Mouse (Mus musculus) retina, postnatal 7 days (tissue): ENCODE data around the gene Fcamr.

ENCODE experiments used
- DNase-seq: peaks from one replicate; pipeline ENCODE4 v3.0.0-alpha.2; 2012; ENCODE audit warnings: low read depth, low spot score

Fcamr gene

DNA sequence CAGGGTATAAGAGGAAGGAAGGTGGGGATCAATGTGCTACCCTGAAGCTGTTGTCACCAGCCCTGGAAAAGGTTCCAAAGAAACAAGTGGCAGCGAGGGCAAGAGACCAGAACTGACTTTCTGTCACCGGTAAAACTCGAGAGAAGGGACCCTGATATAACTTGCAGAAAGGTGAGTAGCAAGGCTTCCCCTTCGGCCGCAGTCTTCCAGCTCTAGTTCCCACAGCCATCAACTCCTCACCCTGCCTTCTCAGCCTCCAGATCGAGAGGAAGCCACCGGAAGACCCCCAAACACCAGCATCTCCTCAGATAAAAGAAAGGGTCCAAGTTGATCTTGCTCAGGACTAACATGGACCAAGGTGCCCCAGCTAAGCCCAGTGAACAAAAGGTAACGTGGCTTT is at the start of gene Fcamr:
Fcamr (plus strand) TSS at position 301 of the 400 bp plus-strand sequence.
- no peak for DNase-seq

DNA sequence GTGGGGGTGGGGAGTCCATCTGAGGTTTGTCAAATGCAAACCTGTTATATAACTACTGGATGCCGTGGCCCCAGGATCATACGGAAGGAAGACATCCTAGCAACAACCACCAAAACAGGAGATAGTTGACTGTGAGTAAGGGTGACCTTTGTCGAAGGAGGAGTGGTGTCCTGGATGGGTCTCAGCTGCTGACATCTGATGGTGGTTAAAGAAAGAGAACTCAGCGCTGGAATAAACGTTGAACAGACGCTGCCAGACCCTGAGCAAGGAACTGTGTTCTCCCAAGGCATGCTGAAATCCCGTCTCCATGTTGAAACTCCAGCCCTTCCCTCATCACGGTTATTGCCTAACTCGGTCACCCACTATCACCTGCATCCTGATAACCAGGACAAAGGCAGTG is 41.0 kb upstream of the Fcamr start:
- no peak for DNase-seq

DNA sequence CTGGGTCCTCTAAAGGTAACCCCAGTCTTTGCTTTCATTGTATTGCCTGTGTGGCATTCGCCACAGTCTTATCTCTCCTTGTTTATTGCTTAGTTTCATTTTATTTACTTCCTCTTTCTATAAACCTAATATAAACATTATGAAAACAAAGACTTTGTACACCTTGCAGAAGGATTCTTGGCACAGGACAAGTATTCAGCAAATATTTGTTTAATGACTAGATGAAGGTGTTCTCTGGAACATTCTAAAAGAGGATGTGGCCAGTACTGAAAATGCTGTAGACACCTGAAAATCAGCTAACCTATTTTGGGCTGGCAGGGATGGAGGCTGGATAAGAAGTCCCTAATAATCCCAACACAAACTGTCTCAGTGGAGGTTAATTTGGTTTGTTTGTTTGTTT is 39.1 kb upstream of the Fcamr start:
- no peak for DNase-seq

DNA sequence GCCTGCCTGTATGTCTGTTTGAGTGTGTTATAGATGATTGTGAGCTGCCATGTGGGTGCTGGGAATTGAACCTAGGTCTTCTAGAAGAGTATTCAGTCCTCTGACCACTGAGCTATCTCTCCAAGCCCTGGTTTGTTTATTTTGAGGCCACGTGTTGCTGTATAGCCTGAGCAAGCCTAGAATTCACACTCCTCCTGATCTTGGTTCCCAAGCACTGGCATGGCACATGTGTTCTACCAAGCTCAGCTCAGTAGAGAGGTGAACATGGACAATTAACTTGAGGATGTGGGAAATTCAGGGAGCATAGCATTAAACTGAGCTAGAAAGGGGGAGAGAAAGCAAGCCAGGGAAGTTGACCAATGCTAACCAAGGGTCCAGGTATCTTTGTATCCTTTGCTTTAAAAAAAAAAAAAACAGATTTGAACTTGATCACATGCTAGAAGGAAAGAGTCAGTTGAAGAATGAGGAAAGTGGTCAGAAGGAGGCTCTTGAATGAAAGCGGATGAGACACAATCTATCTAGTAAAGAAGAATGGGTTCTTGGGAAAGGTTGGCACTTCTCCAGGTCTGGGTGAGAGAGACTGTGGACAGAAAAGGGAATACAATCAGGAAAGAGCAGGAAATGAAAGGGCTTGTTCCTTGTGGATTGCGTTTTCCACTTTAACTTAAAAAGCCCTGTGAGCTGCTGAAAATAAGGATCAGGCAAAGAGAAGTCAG is 38.5 kb upstream of the Fcamr start:
- DNase-seq = no peak

DNA sequence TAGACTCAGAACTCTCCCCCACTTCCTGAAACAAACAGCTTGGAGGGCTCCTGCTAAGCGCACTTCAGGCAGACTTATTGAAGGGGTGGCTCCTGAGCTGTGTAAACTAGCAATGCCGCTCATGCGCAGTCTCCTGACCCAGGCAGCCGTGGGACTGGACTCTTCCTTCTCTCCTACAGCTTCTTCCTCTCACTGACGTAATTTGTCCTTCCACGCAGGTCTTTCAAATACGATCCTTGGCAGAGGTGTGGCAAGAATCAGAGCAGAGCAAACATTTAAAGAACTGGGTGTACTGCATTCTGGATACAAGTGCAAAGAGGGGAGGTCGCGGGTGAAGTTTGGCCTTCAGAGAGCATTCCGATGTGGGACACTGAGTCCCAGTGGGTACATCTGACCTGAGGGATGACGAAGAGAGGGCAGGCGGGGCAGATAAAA is 36.7 kb upstream of the Fcamr start:
- DNase-seq = no peak

DNA sequence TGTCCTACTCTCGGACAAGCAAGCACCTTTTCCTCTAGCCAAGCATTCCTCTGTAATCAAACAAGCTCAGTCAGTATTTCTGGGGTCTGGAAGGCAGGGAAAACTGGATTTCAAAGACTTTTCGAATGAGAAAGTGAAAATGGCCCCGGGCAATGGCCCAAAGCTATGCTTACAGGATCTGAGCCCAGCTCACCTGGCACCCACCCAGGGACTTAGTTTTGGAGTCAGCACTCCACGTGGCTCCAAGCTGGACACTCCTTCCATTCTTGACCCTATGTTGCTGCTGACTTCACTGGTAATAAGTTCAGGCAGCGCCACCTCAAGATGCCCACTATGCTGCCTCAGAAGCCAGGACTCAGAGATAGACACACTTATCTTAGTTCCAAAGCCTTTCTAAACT is 33.6 kb upstream of the Fcamr start:
- no peak for DNase-seq

DNA sequence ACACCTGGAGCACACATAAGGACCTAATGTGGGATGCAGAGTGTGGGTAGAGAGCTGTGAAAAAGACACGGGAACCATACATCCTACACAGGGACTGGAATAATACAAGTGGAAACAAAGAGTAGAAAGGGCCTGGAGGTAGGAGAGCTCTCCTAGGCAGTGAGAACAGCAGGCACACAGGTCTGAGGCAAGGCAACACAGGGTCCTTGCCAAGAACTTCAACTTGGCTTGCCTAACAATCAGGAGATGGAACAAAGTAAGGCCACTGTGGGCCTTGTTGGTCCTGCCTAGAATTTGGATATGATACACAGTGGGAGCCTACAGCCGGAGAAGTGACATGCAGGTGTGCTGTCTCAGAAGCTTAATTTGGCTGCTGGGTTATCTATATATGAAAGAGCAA is 30.8 kb upstream of the Fcamr start:
- no peak for DNase-seq

DNA sequence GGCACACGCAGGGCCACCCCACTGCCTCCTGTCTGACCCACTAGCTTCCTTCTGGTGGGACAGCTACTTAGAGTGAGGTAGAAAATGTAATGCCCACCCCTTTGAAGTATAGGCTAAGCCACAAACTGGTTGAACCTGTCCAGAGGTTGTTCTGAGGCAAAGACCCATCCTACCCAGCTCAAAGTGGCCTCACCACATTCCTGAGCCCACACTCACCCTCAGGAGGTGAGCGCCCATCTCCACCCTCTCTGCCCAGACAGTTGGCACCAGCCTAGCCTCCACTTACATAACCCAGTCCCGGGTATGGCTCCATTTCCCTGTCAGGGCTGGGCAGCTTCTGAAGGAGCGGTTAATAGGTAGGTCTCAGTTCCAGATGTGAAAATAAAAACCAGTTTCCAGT is 30.2 kb upstream of the Fcamr start:
- no peak for DNase-seq

DNA sequence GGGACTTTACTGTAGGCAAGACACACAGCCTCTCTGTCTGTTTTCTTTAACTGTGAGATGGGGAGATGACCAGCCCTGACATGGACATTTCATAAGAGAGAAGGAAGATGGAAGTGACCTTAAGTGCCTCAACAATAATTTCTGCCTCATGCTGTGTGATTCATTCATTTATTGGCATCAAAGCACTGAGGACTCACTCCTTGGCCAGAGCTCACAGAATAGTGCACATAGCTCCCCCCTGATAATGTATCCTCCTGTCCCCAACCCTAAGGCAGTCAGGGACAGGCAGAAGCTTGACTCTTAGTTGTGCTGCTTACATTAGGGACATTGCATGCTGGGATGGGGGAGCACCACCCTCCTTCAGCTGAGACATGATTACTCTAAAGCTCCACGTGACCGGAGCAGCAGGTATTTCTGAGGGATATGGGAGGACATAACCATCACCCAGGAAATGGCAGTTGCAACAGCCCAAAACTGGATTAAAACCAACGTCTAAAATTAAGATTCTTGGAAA is 29.7 kb upstream of the Fcamr start:
- no peak for DNase-seq

DNA sequence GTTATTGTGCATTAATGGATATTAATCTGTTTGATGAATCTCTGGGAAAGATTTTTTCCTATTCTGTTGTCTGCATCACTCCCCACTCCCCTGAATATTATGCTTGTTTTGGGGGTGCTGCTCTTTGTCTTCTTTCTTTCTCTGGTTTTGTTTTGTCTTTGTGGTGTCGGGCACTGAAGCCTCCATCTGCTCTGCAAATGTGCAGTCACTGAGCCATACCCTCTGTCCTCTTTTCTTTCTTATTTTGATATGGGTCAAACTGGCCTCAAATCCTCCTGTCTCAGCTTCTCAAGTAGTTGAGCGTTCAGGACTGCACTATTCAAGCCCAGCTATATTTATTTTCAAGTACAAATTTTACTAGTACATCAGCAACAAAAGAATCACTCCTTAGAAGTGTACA is 25.5 kb upstream of the Fcamr start:
- DNase-seq = no peak

DNA sequence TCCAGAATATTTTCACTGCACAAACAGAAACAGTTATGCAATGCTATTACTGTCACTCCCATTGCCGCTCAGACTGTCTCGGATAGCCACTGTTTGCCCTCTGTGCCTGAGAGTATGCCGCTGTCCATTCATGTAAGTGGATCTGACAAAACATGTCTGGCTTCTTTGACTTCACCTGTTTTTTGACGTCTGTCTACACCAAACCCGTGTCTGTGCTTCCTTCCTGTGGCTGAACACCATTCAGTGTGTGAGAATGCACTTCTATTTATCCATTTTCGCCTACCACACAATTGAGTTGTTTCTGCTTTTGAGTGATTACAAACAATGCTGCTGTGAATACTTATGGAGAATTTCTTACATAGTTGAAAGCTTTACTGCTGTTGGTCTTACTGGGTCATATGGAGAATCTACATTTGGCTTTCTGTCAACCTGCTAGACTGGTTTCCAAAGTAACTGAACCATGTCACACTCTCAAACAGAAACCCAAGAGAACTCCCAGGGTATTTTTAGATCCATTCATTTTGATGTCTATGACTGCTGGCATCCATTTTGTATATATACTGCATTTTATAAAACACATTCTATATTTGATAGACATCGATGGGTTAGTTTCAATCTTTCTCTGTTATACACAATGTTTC is 24.9 kb upstream of the Fcamr start:
- DNase-seq = no peak

DNA sequence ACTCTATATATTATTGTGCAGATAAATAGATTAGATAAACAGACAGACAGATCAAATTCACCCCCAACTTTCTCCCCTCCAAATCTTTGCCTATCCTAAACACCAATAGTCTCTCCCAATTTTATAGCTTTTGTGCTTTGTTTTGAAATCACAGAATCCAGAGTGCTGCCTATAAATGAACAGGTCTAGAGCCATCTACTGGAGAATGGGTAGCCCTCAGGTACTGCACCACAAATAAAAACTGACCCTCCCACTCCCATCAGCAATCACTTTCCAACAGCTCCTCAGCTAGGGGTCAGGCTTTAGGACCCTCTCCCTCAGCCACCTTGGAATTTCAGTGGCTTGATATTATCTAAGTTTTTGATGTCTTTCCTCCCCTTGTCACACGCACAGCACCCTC is 24.1 kb upstream of the Fcamr start:
- no peak for DNase-seq

DNA sequence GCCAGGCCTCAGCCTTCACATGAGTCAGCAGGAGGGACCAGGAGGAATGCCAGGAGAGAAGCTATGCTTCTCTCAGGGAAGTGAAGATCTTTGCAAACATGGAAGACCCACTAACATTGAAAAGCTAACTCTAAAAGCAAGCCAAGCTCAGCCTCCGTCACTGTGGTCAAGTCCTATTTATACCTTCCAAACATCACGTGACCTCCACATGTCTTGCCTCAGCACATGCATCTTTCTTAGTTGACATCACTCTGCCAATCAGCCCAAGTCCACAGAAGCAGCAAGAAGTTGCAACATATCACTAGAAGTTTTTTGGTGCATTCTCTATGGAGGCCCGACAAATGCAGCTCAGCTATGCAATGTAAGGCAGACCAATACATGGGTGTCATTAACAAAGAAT is 20.8 kb upstream of the Fcamr start:
- no peak for DNase-seq

DNA sequence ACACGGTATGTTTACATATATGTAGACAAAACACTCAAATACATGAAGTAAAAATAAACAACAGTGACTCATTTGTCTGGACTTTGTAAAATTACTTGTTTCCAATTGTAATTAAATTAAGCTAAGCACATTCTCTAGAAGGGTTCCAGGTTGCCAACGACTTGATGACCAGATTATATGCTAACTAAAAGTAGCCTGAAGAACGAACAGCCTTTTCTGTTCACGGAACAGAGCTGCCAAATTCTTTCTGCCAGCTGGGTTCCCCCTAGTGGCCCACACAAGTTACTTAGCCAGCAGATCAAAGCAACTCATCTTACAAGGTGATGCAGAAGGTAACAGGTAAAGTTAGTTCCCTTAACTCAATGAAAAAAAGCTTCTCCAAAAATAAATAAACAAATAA is 16.6 kb upstream of the Fcamr start:
- no peak for DNase-seq

DNA sequence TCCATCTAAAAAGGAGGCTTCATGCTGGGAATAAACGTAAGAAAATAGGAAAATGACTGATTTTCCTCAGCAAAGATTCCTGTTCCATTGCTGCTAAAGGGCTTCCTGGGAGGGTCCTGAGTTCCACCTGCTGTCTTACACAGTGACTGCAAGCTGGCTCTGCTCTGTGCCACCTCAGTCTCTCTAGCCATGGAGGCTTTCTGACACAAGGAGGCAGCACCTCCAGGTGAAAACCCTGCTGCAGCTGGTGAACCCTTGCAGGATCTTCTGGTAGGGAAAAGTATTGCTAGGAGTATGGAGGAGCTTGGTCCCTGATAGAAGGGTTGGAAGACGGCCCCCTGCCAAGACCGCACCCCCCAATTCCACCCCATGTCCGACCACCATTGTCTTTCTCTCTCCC is 13.7 kb upstream of the Fcamr start:
- DNase-seq = no peak

DNA sequence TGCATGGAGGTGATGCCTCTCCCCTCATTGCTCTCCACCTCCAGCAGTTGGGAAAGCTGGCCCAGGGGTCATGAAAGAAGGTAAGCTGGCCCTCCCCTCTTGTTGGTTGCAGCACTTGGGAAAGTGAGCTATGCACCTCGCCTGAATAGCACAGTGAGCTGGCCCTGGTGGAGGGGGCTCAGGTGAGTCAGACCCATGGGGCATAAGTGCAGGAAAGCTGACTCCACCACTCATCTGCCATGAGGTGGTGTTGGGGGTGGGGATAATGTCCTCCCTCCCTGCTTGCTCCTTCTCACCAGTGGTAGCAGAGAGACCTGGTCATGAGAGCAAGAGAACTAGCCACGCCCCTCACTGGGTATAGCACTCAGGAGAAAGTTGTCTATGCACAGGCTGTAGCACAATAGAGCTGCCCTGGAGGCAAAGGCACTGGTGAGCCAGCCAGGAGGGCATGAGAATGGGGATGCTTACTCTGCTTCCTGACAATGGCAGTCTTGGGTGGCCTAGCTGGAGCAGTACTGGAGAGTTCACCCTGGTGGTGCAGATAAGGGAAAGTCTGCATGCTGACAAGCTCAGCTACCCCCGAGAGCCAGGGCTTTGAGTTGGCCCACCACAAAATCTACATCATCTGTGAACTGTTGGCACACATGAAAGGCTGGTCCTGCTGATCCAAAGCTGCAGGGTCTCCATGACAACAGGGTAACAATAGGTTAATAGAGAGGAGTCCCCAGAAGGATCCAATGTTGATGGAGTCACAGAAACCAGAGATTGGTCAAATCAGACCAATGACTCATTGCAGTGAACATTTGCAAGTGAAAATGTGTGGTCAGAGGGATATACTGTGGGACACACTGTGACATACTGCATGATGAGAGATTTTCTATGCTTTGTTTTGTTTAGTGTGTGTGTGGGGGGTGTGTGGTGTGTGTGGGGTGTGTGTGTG is 10.9 kb upstream of the Fcamr start:
- DNase-seq = no peak

DNA sequence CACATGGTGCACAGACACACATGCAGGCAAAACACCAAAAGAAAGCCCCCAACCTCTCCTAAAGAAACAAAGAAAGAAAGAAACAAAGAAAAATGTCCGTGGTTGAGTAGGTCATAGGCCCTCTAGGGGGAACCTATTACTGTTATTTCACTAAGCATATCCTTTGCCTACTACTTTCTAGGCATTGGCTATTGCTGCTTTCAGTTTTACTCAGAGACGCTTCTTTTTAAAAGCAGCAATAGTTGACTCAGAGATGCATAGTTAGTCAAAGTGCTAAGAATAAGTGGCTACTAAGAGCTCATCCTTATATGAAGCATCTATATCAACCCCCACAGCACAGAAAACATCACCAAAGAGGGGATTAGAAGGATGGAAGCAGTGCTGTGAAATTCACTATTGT is 5.4 kb upstream of the Fcamr start:
- DNase-seq = no peak

DNA sequence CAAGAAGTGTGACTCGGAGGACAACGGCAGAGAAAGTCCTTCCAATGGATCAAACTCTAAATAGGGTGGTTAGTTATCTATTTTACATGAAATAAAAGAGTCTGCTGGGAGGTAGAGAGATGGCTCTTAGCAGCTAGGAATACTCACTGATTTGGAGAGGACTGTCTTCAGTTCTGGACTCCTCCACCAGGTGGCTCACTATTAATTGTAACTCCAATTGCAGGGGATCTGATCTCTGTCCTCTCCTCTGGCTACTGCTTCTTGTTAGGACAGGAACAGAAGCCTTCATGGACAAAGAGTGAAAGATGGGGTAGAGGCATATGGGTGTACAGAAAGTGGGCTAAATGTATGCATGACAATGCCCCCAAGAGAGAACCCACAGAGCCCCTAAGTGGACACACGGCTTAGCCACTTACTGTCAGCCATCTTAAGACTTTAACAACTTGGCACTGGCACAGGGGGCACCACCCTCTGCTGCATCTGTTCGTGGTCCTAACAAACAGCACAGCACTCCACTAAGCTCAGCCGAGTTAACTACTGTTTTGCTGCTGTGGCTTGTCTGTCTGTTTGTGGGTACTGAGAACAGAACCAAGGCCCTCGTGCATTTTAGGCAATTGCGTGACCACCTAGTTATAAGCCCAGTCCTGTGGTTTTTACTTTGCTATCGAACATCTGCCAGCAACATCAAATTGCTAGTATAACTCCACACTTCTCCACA is 3.6 kb upstream of the Fcamr start:
- DNase-seq = peak; percentile 23

DNA sequence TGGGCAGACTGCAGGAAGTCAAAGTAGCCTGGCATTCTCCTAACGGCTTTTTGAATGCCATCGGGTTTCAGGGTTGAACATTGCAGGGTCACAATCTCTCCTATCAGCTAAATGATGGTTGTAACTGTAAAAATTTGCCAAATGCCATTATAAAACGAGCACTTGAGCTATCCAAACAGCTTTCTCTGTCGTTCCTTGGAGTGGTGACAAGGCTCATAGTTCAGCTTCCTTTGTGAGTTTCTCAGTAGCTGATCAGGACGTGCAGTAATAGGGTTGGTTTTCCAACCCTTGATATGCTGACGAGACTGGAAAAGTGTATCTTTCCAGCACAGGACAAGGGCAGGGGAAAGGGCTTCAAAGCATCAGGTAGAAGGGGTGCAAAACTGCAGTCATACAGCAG is 2.7 kb upstream of the Fcamr start:
- DNase-seq = no peak

DNA sequence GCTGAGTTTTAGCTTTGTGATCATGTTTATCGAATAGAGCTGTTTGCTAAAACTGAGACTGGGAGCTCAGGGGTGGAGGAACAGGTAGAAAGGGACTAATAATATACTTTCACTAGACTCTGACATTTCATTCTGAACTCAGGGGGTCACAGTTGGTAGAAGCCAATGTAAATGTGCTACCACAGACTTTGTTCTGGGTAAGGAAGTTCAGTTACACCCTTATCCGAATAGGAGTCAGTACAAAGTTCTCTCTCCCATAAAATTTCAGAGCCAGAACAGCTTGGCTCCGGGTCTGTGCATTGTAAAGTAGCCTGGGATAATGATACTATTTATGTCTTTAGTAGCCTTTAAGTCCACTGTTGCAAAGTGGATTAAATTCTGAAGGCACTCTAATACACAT is 2.2 kb upstream of the Fcamr start:
- no peak for DNase-seq

DNA sequence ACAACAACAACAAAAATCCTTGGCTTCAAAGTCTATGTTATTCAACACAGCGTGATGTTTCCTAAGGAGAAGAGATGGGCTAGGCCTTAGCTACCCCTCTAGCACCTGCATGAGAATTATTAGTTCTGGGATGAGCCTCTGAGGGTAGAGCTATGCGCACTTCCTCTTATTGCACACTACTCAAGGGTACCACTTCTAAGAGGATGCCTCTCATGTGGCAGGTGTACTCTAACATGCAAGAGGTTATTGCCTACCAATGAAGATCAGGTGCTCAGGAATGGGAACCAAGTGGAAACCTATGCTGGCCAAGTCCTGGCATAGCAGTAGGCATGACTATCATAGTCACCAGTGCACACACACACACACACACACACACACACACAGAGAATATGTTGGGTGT is 1.3 kb upstream of the Fcamr start:
- DNase-seq = no peak

DNA sequence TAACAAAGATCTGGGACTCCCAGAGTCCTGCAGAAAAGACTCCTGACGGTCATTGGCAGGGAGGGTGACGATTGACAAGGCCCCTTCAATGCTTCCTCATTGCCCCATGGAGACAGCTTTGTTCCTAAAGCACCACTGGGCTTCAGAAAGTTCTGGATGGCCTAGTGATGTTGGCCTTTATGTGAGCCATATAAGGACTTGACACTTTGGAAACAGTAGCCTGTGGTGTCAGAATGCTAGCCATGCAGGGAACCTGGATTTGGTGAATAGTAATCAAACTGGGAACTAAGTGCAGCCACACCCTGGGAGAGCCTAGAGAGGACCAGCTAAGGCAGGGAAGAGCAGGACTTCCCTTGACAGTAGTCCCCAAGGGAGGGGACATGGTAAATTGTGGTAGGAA is 809 bp downstream of the Fcamr start:
- DNase-seq = no peak
